Mouse (Mus musculus): ENCODE results near the gene Actn4. TPM values are rescaled to one million over a fixed set of nuclear protein-coding genes. Genes with fewer than 3 reads are reported as not detected.

The Actn4 gene
- polyA plus RNA-seq, 1 experiment from 2014 or later, result 134 TPM

DNA sequence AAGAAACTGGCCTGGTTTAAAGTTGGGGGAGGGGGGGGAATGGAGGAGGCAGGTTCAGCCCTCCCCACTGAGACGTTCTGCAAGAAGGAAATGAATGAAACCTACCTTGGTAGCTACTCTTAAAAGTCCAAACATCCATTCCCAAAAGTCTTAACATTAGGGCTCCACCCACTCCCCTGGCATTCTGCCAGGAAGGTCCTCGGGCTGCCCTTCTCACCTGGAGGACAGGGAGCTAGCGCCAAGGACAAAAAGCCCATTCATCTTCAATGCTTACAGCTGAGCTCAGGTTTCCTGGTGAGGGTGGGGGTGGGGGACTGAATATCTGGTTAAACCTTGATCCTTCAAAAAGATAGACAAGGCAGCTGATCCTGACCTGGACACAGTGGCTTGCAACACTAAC is 32.8 kb downstream of the Actn4 start:
- Histone ChIP-seq H3K4me3 (ENCODE audit: low read depth, low read length) (no peak overlapping the region), H3K9ac (ENCODE audit: low read depth, low read length) (no peak overlapping the region), H3K4me1 (replicated peaks; ENCODE audit: control insufficient read depth, insufficient read depth, low read length) (peaks cover 5% of the 10 kb centered on the region; the same call in 1 of the 2 replicates), H3K9me3 (ENCODE audit: control insufficient read depth, low read length) (no peaks in the 10 kb centered on the region), H3K27me3 (ENCODE audit: control insufficient read depth, insufficient read depth, low read length) (no peaks in the 10 kb centered on the region), H3K36me3 (ENCODE audit: control insufficient read depth, insufficient read depth, low read length) (no peaks in the 10 kb centered on the region), H3K27ac (ENCODE audit: low read depth, low read length) (no peak overlapping the region), H3K4me2 (replicated peaks; ENCODE audit: low read depth, low read length) (no peak overlapping the region)
- no peak for ATAC-seq (ENCODE audit: low FRiP score)
- WGBS, result 49% methylated on average over 3 of the region's 3 CpGs
- no peak for DNase-seq (ENCODE audit: low spot score)

DNA sequence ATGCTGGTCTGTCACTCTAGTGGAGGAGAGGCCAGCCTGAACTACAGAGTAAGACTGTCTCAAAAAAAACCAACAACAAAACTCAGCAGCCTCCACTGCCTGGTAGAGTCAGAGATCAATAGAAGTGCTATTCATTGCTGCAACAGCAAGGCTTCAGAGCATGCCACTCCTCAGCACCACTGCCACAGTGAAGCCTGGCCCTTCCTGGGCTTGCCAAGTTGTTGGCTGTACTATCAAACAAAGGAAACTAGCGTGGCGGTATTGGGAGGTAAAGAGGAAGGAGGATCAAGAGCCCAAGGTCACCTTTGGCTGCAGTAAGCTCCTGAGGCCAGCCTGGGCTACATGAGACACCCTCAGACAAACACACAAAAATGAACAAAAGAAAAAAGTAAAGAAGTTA is 36.0 kb downstream of the Actn4 start:
- H3K9me3 ChIP-seq (ENCODE audit: control insufficient read depth, low read length), result no peaks in the 10 kb centered on the region
- H3K27me3 ChIP-seq (ENCODE audit: control insufficient read depth, insufficient read depth, low read length), result no peaks in the 10 kb centered on the region
- no peak for DNase-seq (ENCODE audit: low spot score)
- no peak overlapping the region for H3K4me2 ChIP-seq (replicated peaks; ENCODE audit: low read depth, low read length)
- ATAC-seq (ENCODE audit: low FRiP score), result no peak
- H3K27ac ChIP-seq (ENCODE audit: low read depth, low read length), result no peak overlapping the region
- H3K9ac ChIP-seq (ENCODE audit: low read depth, low read length), result no peak overlapping the region
- H3K4me3 ChIP-seq (ENCODE audit: low read depth, low read length), result no peak overlapping the region
- peaks cover 10% of the 10 kb centered on the region; the same call in 1 of the 2 replicates for H3K4me1 ChIP-seq (replicated peaks; ENCODE audit: control insufficient read depth, insufficient read depth, low read length)
- 65% methylated on average over 2 of the region's 2 CpGs for WGBS
- no peaks in the 10 kb centered on the region for H3K36me3 ChIP-seq (ENCODE audit: control insufficient read depth, insufficient read depth, low read length)

DNA sequence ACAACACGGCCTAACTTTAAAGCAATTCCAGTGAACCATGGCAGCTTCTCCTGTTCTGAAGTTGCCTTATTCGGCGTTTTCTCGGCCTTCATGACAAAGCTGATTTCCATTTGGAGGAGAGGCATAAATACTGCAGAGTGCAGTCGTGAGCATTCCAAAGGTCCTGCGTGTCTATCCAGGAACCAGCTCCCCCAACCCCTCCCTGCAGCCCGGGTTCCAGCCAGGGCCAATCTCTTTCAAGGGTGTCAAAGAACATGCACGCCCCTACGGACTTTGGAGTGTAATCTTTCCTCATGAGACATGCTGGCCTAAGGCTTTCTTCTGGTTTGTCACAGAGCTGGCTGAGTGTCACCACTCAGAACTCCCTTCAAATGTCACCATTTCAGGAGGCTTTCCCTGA is 36.8 kb downstream of the Actn4 start:
- 57% methylated on average over 9 of the region's 9 CpGs for WGBS
- H3K9me3 ChIP-seq (ENCODE audit: control insufficient read depth, low read length), result no peaks in the 10 kb centered on the region
- DNase-seq (ENCODE audit: low spot score) (no peak), ATAC-seq (ENCODE audit: low FRiP score) (no peak)
- H3K4me1 ChIP-seq (replicated peaks; ENCODE audit: control insufficient read depth, insufficient read depth, low read length), result peaks cover 10% of the 10 kb centered on the region; the same call in 1 of the 2 replicates
- no peak overlapping the region for H3K4me3 ChIP-seq (ENCODE audit: low read depth, low read length)
- H3K4me2 ChIP-seq (replicated peaks; ENCODE audit: low read depth, low read length), result no peak overlapping the region
- H3K27ac ChIP-seq (ENCODE audit: low read depth, low read length), result peak overlapping the region; percentile 73; the same call in 1 of the 2 replicates
- no peaks in the 10 kb centered on the region for H3K27me3 ChIP-seq (ENCODE audit: control insufficient read depth, insufficient read depth, low read length)
- H3K9ac ChIP-seq (ENCODE audit: low read depth, low read length), result no peak overlapping the region
- H3K36me3 ChIP-seq (ENCODE audit: control insufficient read depth, insufficient read depth, low read length), result no peaks in the 10 kb centered on the region

DNA sequence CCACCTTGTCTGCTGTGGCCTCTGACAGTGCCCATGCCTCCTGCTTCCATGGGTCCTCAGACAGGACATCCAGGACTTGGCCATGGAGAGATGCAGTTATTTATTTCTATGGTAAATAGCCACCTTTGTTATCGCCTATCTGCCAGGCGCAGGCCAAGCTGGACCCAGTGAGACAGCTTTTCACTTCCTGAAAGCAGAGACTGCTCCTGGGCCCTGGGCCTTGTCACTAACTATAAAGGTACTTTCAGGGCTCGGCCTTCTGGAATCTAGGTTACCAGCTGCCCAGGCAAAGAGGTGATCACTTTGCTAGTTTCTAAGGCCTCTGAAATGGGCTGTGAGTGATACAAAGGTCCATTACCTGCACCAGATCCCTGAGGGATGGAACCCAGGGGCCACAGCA is 37.3 kb downstream of the Actn4 start:
- peak overlapping the region; percentile 73 for H3K27ac ChIP-seq (ENCODE audit: low read depth, low read length)
- H3K9ac ChIP-seq (ENCODE audit: low read depth, low read length), result no peak overlapping the region
- H3K4me2 ChIP-seq (replicated peaks; ENCODE audit: low read depth, low read length), result no peak overlapping the region
- H3K4me1 ChIP-seq (replicated peaks; ENCODE audit: control insufficient read depth, insufficient read depth, low read length), result peaks cover 10% of the 10 kb centered on the region; the same call in 1 of the 2 replicates
- H3K36me3 ChIP-seq (ENCODE audit: control insufficient read depth, insufficient read depth, low read length), result no peaks in the 10 kb centered on the region
- no peaks in the 10 kb centered on the region for H3K9me3 ChIP-seq (ENCODE audit: control insufficient read depth, low read length)
- no peak for ATAC-seq (ENCODE audit: low FRiP score)
- H3K4me3 ChIP-seq (ENCODE audit: low read depth, low read length), result no peak overlapping the region
- H3K27me3 ChIP-seq (ENCODE audit: control insufficient read depth, insufficient read depth, low read length), result no peaks in the 10 kb centered on the region
- no peak for DNase-seq (ENCODE audit: low spot score)
- WGBS, result 81% methylated on average over 3 of the region's 3 CpGs

DNA sequence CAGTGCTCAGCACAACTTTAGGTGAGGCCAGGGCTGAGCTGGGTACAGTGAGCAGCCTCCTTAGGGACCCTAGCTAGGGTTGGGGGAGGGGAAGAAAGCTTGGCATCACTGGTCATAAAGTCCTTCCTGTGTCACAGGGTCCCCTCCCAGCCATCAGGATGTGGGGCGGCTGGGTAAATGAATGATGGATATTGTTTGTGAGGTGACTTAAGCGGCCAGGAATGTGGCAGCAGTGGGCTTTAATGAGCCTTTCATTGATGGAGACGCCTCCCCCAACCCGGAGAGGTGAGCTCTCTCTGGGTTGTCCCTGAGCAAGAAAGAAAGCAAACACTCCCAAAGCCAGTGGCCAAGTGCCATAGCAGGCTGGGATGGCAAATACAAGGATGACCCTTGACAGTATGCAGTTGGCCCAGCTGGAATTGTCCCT is 38.3 kb downstream of the Actn4 start:
- peak overlapping the region; percentile 73 for H3K27ac ChIP-seq (ENCODE audit: low read depth, low read length)
- H3K4me1 ChIP-seq (replicated peaks; ENCODE audit: control insufficient read depth, insufficient read depth, low read length), result peaks cover 10% of the 10 kb centered on the region; the same call in 1 of the 2 replicates
- no peaks in the 10 kb centered on the region for H3K9me3 ChIP-seq (ENCODE audit: control insufficient read depth, low read length)
- no peaks in the 10 kb centered on the region for H3K36me3 ChIP-seq (ENCODE audit: control insufficient read depth, insufficient read depth, low read length)
- peak overlapping the region; percentile 8 for H3K4me2 ChIP-seq (replicated peaks; ENCODE audit: low read depth, low read length)
- DNase-seq (ENCODE audit: low spot score), result peak; percentile 54
- peak overlapping the region; percentile 25; the same call in 1 of the 2 replicates for H3K9ac ChIP-seq (ENCODE audit: low read depth, low read length)
- WGBS, result 17% methylated on average over 4 of the region's 4 CpGs
- H3K27me3 ChIP-seq (ENCODE audit: control insufficient read depth, insufficient read depth, low read length), result no peaks in the 10 kb centered on the region
- ATAC-seq (ENCODE audit: low FRiP score), result peak; percentile 57; the same call in 1 of the 2 replicates
- no peak overlapping the region for H3K4me3 ChIP-seq (ENCODE audit: low read depth, low read length)

DNA sequence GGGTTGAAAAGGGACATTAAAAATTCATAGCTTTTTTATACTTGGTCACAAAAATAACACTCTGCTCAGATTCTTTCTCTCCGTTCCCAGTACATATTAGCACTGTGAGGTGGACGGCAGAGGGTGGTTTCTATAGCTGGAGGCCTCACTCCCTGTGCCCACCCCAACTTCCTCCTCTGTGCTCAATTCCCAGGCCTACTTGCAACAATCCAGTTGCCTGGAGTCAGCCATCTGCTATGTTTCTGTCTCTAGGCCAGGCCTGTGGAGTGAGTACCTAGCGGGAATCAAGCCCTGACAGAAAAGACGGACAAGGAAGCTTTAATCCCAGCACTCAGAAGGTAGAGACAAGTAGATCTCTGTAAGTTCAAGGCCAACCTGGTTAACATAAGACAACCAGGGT is 39.5 kb downstream of the Actn4 start:
- 78% methylated on average over 4 of the region's 4 CpGs for WGBS
- Histone ChIP-seq H3K4me1 (replicated peaks; ENCODE audit: control insufficient read depth, insufficient read depth, low read length) (peaks cover 10% of the 10 kb centered on the region; the same call in 1 of the 2 replicates), H3K9ac (ENCODE audit: low read depth, low read length) (no peak overlapping the region), H3K4me2 (replicated peaks; ENCODE audit: low read depth, low read length) (no peak overlapping the region), H3K36me3 (ENCODE audit: control insufficient read depth, insufficient read depth, low read length) (no peaks in the 10 kb centered on the region), H3K4me3 (ENCODE audit: low read depth, low read length) (no peak overlapping the region), H3K27me3 (ENCODE audit: control insufficient read depth, insufficient read depth, low read length) (no peaks in the 10 kb centered on the region), H3K27ac (ENCODE audit: low read depth, low read length) (no peak overlapping the region), H3K9me3 (ENCODE audit: control insufficient read depth, low read length) (no peaks in the 10 kb centered on the region)
- no peak for DNase-seq (ENCODE audit: low spot score)
- no peak for ATAC-seq (ENCODE audit: low FRiP score)

DNA sequence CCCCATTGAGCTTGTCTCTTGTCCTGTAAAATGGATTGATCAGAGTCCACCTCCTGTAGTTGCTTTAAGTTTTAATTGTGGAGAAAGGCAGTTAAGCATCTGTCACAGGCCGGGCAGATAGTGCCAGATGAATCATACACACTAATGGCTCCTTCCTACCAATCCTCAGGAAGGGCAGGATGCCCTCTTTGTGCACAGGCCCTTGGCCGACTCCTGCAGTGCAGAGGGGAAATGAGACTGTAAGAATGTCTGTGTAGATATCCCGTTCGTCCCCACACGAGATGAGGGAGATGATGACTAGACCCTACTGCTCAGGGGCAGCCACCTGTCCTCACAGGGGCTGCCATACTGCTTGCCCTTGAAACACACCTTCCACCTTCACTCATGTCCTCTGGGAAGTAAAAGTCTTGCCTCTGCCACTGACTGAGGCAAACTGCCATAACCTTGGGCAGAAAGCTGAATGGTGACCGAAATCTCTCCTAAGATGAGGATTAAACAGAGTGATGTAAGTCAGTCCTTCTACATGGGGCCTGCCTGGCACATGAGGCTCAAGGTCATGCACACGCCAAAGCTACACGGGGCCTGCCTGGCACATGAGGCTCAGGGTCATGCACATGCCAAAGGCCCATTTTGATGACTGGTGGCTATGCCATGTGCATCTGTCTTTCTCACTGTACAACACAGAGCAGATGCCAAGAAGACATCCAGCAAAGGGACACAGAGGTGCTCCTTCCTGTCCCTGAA is 40.2 kb downstream of the Actn4 start:
- Histone ChIP-seq H3K36me3 (ENCODE audit: control insufficient read depth, insufficient read depth, low read length) (no peaks in the 10 kb centered on the region), H3K9ac (ENCODE audit: low read depth, low read length) (no peak overlapping the region), H3K4me3 (ENCODE audit: low read depth, low read length) (no peak overlapping the region), H3K9me3 (ENCODE audit: control insufficient read depth, low read length) (no peaks in the 10 kb centered on the region), H3K4me1 (replicated peaks; ENCODE audit: control insufficient read depth, insufficient read depth, low read length) (peaks cover 10% of the 10 kb centered on the region; the same call in 1 of the 2 replicates), H3K27me3 (ENCODE audit: control insufficient read depth, insufficient read depth, low read length) (no peaks in the 10 kb centered on the region), H3K27ac (ENCODE audit: low read depth, low read length) (no peak overlapping the region), H3K4me2 (replicated peaks; ENCODE audit: low read depth, low read length) (no peak overlapping the region)
- WGBS, result 91% methylated on average over 8 of the region's 8 CpGs
- DNase-seq (ENCODE audit: low spot score) (no peak), ATAC-seq (ENCODE audit: low FRiP score) (no peak)

DNA sequence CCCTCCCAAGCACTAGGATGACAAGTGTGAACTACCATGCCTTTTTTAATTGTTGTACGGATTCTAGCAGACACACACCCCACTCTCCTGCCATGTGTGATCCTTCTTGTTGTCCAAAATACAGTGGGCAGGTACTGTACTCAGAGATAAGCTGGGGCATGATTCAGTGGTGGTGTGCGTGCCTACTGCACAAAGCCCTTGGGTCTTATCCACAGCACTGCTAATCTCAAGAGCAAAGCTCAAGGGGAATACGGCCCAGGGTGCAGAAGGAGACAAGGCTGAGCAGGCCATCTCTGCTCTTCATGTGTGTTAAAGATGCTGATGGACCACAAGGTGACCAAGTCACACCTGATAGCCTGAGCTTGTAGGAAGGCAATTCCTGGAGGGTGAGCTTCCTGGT is 41.0 kb downstream of the Actn4 start:
- Histone ChIP-seq H3K27ac (ENCODE audit: low read depth, low read length) (no peak overlapping the region), H3K4me1 (replicated peaks; ENCODE audit: control insufficient read depth, insufficient read depth, low read length) (peaks cover 10% of the 10 kb centered on the region; the same call in 1 of the 2 replicates), H3K9ac (ENCODE audit: low read depth, low read length) (no peak overlapping the region), H3K36me3 (ENCODE audit: control insufficient read depth, insufficient read depth, low read length) (no peaks in the 10 kb centered on the region), H3K9me3 (ENCODE audit: control insufficient read depth, low read length) (no peaks in the 10 kb centered on the region), H3K27me3 (ENCODE audit: control insufficient read depth, insufficient read depth, low read length) (no peaks in the 10 kb centered on the region), H3K4me3 (ENCODE audit: low read depth, low read length) (no peak overlapping the region), H3K4me2 (replicated peaks; ENCODE audit: low read depth, low read length) (no peak overlapping the region)
- 93% methylated on average over 3 of the region's 3 CpGs for WGBS
- ATAC-seq (ENCODE audit: low FRiP score) (no peak), DNase-seq (ENCODE audit: low spot score) (no peak)

DNA sequence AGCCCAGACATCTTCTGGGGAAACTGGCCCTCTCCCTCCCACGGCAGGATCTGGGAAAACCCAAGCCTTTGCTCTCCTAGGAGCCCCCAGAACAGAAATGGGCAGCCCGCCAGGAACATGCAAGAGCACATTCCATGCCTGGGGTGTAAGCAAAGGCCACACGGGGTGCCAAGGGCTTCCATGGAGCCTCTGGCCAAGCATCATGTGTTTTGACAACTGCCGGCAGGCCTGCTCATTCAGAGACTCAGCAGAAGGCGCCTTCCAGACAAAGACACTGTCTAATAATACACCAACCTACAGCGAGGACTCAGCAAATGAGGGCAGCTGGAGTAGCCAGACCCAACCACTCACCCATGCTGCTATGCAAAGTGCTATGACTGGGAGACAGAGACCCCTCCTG is 42.3 kb downstream of the Actn4 start:
- H3K27ac ChIP-seq (ENCODE audit: low read depth, low read length), result 0 out of 2 replicates have a peak overlapping the region, but pooled peaks have one; percentile 27

More for the DNA sequence above, 42.3 kb downstream of the Actn4 start:
- H3K4me2 ChIP-seq (replicated peaks; ENCODE audit: low read depth, low read length), result no peak overlapping the region
- 49% methylated on average over 6 of the region's 6 CpGs for WGBS
- no peaks in the 10 kb centered on the region for H3K9me3 ChIP-seq (ENCODE audit: control insufficient read depth, low read length)
- no peaks in the 10 kb centered on the region for H3K36me3 ChIP-seq (ENCODE audit: control insufficient read depth, insufficient read depth, low read length)
- H3K9ac ChIP-seq (ENCODE audit: low read depth, low read length), result no peak overlapping the region
- no peaks in the 10 kb centered on the region for H3K27me3 ChIP-seq (ENCODE audit: control insufficient read depth, insufficient read depth, low read length)
- no peak for ATAC-seq (ENCODE audit: low FRiP score)
- peaks cover 8% of the 10 kb centered on the region; the same call in 1 of the 2 replicates for H3K4me1 ChIP-seq (replicated peaks; ENCODE audit: control insufficient read depth, insufficient read depth, low read length)
- H3K4me3 ChIP-seq (ENCODE audit: low read depth, low read length), result no peak overlapping the region
- DNase-seq (ENCODE audit: low spot score), result peak; percentile 31

All from hindbrain, embryonic 11.5 days (tissue).